7 mouse cellular contexts compared by ENCODE assay signal in genomic region chr4:102570766-102571411, GRCm38 (mm10).
DNase-seq lines count a peak whose midpoint lies in the region; ATAC-seq lines count a peak whose summit lies in the region.

No protein-coding gene starts in this region.

- peak; percentile 88 for DNase-seq in A20 (ENCODE audit: low read depth, low spot score)
- DNase-seq in CD4-positive, CD25-positive, alpha-beta regulatory T cell, adult 2 months (ENCODE audit: low read depth, low spot score): peak; percentile 65
- peak; percentile 45 to 59 for DNase-seq in kidney, postnatal 36 days
- peak; percentile 44 to 55 for DNase-seq in natural killer cell, adult 2 months (ENCODE audit: low spot score in 2 of 2)
- no peak for DNase-seq in cerebellum, adult 9-10 months
- no peak for DNase-seq in cerebellum, postnatal 4 days (ENCODE audit: low spot score in 2 of 2)

- peak; percentile 44 for ATAC-seq in erythroid progenitor cell, adult 5-6 weeks (replicated peaks; ENCODE audit: low FRiP score, poor library complexity, severe bottlenecking)

Comparison
In these comparisons a context has a peak if more than half of its experiments do, and no peak if none do; other contexts are left out.
1. DNase-seq: peak in A20 (single experiment), CD4-positive, CD25-positive, alpha-beta regulatory T cell, adult 2 months (single experiment), kidney, postnatal 36 days (2 of 2) and natural killer cell, adult 2 months (2 of 2); none in cerebellum, adult 9-10 months (single experiment) and cerebellum, postnatal 4 days (0 of 2).